Mouse (Mus musculus) left cerebral cortex, adult 8-10 months (tissue): ENCODE measurements around the gene Ube2g2. TPM values are rescaled to one million over a fixed set of nuclear protein-coding genes. Genes with fewer than 3 reads are reported as not detected.

Source experiments
- DNase-seq, 2 experiments: peaks; one replicate each; pipeline ENCODE4 v3.0.0; 2022; ENCODE audit warnings: low spot score in 2 of 2
- total RNA-seq, 4 experiments: library from RNA; stranded (reverse); gene quantifications; 2 replicates each; pipeline ENCODE4 v1.2.4; 2022

Ube2g2 gene
- total RNA-seq, 4 experiments from 2014 or later: 44.8 to 51.1 (median 49.0) TPM

DNA sequence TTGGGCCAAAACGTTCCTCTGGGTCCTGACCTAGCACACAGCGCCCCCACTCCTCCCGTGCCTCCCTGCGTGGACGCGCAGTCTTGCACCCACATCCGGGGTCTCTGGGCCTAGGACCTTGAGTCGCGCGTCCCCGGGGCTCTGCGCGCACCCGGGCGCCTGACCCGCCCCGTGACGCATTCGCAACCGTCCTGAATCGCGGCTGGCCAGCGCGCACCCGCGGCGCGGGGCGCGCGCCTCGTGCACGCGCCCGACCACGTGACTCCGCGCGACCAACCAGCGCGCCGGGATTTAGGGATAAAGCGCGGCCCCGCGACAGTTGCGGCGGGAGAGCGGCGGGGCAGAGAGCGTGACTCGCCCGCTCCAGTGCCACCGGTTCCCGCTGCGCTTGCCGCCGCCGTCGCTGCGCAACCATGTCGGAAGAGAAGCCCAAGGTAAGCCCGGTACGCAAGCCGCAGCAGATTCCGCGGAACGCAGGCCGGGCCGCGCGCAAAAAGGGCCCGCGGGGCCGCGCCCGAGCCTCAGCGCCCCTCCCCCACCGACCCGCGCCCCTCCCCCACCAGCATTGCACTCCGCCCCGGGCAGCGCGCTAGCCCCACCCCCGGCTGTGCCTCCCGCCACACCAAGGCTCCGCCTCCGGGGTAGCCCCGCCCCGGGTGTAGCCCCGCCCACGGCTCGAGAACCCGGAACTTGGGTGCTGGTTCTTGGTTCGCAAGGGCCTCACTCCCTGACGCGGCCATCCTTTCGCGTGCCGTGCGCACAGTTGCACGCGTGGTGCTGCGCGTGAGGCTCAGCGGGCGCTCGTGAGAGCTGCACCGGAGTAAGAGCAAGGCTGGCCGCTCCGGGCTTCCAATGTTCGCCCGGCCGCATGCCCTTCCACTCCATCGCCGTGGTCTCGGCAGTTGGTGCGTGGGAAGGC lies 15.9 kb upstream of the Ube2g2 start, which contains the start of the genes Sumo3 and Gm49325:
Sumo3 (plus strand) TSS at position 190 of the 919 bp plus-strand sequence.
Gm49325 (plus strand) TSS at position 290 of the 919 bp plus-strand sequence.
- peak; percentile 83 to 93 for DNase-seq

DNA sequence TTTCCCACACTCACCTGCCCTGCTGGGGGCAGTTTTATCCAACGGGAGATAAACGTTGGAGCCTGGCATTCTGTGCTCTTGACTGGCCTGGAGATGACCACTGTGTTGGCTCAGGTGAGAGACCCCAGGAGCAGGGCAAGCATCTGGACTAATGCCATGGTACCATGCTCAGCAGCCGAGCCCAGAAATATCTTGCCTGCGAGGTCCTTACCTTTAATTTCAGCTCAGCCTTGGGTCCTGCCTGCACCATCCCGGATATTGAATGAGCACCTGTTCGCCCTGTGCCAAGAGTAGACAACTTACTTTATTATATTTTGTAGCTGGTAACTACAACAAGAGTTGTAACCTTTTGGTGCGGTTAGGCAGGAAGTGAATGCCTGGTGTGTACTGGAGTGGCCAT lies 15.2 kb upstream of the Ube2g2 start:
- no peak for DNase-seq

DNA sequence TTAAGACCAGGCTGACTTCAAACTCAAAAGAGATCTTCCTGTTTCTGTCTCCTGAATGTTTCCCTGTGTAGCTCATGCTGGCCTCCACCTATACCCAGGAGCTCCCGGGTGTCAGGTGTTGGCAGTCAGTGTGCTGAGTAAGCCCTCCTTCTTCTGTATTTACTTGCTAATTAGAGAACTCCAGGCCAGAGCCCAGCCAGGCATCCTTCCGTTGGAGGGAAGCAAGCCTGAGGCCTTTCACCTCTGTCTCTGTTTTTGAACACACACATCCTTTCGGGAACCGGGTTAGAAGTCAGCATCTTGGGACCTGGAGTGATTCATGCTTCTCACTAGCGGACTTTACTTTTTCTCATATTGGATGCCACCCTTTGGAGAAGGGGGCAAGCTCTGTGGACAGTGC lies 14.6 kb upstream of the Ube2g2 start:
- no peak for DNase-seq

DNA sequence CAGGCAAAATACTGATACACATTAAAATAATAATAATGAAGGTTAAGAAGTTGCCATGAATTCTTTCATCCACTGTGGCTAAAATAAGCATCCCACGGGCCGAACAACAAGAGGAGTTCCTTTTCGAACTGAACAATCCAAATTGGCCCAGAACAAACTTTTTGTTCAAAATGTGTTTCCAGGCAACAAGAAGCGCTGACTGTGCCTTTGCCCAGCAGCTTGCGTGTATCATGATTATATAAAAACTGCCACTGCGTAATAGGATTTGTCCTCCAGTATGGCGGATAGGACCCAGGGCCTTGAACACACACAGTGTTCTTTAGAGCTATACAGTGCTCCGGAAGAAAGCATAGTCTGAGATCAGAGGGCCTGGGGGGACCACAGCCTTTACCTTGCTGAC lies 13.5 kb upstream of the Ube2g2 start:
- no peak for DNase-seq

DNA sequence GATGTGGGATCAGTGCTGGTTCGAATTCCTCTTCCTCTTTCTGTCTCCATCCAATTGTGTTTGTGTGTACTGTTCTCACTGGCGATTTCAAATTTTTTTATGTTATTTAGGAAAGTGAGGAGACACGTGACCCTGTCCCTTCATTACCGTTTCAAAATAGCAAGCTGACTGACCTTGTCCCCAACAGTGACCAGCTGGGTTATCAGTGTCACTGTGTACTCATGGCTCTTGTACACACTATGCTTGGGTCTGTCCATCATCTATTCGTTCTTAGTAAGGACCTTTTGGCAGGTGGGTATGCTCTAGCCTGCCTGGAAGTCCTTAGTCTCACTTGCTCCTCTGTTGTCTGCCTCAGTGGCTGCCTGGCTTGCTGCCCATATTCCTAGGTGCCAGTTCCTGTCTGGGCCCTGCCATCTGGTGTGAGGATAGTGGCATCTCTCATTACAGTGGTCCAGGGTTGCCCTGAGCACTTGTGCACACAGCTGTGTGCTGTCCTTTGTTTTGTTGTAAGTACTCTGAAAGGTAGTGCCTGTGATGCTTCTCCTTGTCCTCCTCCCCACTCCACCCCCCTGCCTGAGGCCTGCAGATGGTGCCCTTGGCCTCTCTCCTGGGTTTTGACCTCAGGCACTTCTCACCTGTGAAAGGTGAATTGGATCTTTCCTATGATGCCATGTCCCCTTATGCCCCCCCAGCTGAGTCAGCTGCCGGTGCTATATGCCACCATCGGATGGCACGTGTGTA lies 11.7 kb upstream of the Ube2g2 start:
- no peak for DNase-seq

DNA sequence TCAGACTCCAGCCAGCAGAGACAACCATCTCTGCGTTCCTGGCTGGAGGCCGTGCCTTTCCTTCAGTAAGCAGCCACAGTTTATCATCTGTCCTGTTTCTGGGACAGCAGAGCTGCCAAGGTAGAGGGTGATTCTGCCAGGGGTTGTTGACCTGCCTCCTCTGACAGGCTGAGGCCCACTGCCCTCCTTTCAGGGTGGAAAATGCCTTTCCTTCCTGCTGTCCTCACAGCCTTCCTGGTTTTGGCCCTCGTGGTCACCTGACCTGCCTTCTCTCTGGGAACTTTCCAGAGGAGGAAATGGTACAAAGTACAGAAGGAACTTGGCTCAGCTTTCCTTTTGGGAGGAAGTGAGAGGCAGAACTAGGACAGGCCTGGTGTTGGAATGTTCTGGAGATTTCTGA lies 8.7 kb upstream of the Ube2g2 start:
- no peak for DNase-seq

DNA sequence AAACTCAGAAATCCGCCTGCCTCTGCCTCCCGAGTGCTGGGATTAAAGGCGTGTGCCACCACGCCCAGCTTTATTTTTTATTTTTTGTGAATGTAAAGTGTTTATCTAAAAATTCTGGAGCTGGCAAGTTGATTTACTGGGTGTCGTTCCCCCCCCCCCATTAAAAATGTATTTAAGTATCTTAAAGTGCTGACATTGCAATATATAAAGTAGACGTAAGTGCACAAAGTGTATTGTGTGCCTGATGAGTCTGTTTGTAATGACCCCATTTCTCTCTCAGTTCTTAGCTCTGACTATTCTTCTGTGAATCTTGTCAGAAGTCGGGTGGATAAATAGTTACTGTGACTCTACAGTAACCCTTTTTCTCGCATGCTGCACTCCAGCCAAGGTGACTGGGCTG lies 6.4 kb upstream of the Ube2g2 start:
- no peak for DNase-seq

DNA sequence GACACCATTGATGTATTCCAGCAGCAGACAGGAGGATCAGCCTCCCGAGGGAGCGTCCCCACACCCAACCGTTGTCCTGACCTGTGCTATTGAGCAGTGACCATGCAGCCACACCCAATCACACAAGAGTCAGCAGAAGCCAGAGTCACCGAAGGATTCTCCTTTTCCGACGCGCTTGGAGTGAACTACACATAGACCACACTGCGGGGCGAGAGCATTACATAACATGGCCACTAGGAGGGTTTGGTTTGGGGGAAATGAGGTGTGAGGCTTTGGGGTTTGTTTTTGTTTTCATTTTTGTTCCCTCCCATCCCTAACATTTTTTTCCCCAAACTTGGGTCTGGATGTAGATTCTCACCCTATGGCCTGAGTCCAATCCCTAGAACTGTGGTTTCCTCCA lies 5.9 kb upstream of the Ube2g2 start:
- no peak for DNase-seq

DNA sequence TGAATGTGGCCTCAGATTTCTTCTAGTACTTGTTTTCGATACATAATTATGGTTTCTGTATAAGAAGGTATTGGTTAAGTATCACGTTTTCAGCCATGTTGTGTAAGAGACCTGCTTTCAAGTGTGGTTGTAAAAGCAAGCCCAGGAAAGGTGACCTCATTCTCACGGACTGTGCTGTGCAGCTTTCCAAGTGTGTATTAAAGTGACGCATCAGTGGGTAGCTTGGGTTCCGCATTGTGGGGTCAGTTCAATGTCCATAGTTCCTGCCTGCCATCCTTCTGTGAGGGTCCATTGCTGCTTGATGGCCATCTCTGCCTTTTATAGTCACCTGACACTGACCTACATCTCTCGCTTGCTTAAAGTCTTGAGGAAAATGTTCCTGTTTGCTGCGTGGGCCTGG lies 5.1 kb upstream of the Ube2g2 start:
- DNase-seq: no peak

DNA sequence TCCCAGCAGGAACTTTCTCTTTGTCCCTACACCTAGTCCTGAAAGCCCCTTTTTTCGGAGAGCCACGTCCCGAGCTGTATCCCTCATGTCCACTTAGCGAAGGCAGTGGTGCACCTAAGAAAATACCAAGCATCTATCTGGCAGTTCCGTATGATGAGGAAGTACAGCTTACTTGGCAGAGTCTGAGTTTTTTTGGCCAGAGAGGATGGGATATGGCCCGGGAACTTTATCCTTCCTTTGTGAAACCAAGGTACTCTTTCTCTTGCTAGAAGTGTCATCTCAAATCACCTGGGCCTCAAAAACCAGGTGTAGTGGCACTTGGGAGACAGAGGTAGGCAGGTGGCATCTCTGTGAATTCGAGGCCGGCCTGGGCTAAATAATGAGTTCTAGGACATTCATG lies 529 bp upstream of the Ube2g2 start:
- DNase-seq: no peak

DNA sequence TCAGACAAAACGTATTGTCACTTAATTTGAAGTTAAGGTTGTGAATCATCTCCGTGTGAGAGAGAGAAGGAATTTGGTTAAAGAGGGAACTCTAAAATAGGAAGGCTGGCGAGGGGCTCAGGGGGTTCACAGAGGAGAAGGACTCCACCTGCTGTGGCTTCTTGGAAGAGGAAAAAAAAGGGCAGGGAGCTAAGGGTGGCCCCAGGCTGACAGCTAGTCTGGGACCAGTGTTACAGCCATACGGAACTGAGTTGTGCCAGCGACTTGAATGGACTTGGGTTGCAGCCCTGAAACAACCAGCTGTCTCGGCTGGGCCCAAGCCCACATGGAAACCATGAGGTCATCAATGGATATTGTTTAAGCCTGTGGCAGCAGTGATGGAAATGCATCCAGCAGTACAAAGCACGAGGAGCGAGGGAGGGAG lies 1.0 kb downstream of the Ube2g2 start:
- DNase-seq: peak in 1 of 2 experiments; percentile 44

DNA sequence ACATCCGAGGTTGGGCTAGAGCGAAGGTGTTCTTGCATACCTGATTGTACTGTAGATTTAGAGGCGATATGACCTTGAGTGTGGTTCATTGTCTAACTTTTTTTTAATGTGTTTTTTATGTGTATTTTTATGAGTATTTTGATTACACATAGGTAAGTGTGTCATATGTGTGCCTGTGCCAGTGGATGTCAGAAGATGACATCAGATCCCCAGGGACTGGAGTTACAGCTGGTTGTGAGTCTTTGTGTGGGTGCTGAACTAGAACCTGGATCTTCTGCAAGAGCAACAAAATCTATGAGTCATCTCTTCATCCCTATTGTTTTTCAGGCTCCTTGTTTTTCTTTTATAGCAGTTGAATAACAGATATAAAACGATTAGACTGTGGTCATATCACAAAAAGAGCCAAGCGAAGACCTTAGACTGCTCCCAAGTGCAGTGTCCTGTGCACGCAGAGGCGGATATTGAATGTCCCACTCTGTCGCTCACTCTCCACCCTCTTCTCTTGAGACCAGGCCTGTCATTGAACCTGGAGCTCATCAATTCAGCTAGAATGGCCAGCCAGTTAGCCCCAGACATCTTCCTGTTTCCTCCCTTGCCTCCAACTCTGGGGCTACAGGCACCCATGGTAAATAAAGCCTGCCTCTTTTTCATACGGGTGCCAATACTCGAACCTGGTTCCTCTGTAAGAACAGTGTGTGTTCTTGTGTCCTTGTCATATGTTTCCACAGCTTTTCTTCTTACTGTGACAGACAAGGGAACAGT lies 1.7 kb downstream of the Ube2g2 start:
- no peak for DNase-seq

DNA sequence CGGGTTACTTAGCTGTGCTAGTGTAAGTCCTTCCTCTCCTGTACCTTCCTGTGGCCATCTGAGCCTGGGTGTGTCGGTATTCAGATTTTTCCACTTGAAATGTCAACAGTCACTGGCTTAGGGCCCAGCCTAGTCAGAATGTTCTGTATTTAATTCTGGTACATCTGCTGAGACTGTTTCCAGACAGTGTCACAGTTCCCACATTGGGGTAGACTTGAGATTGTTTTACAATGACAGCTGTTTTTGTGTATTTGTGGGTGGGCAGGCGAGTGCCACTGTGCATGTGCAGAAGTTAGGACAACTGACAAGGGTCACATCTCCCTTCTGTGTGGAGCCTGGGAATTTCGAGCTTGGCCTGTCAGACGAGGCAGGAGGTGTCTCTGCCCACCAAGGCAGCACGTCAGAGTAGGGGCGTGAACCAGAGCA lies 2.5 kb downstream of the Ube2g2 start:
- peak in 1 of 2 experiments; percentile 44 for DNase-seq

DNA sequence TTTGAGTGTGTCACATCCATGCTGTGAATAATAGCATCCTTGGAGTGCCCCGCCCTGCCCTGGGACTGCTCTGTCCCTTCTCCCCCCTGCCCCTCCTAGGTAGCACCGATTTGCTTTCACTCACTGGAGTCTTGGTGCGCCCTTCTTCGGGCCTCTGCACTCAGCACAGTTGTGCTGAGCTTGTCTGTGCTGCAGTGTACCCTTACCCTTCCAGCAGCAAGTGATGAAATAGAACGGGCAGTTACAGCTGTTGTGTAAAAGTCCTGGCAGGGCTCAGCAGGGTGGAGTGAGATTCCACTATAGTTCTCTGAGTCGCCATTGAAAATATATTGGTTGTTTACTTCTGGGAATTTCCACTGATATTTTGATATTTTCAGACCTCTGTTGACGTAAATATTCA lies 4.0 kb downstream of the Ube2g2 start:
- no peak for DNase-seq

DNA sequence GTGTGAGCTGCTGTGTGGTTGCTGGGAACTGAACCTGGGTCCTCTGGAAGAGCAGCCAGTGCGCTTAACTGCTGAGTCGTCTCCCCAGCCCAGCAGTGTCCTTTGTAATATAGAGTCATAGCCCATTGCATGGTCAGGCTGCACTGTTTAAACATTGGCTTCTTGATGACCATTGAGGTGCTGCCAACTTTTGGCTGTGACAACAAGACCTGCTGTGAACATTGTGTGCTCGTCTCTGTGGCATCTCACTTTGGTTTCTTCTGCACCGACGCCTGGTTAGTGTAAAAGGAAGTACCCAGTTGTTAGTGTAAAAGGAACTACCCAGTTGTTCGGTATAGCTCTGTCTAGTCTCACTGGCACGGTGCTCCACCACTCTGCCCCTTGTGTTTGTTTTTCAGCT lies 4.5 kb downstream of the Ube2g2 start:
- no peak for DNase-seq

DNA sequence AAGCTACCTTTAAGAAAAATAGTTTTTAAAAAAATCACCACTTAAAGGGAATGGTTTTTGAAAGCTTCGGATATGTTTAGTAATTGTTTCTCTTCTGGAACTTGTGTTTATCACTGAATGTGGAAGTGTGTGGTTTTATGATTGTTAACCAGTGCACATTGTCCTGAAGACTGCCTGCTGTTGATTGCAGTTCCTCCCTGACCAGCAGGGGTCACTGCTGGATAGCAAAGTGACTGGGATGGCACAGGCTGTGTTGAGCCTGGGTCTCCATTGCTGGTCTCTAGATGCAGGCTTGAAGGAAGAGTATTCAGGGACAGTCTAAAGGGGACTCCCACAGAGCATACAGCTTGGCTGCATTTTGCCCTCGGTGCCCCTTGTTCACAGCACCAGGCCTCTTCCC lies 5.4 kb downstream of the Ube2g2 start:
- peak in 1 of 2 experiments; percentile 67 for DNase-seq

DNA sequence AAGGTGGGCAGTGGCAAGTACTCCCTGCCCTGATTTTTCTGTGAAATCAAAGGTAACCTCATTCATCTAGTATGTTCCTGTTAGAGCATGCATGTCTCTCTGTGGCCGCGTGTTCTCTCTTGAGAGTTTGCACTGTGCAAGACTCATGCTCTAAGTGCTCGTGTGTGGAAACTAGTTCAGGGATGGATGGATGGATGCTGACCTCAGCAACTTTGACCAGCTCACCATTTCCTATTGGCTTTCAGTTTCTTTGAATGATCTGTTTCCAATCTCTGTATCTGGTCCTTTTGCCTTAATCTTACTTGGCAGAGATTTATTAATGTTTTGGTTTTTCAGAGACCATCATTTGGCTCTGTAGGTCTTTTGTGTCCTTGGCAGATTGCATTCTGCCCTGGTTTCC lies 7.1 kb downstream of the Ube2g2 start:
- no peak for DNase-seq

DNA sequence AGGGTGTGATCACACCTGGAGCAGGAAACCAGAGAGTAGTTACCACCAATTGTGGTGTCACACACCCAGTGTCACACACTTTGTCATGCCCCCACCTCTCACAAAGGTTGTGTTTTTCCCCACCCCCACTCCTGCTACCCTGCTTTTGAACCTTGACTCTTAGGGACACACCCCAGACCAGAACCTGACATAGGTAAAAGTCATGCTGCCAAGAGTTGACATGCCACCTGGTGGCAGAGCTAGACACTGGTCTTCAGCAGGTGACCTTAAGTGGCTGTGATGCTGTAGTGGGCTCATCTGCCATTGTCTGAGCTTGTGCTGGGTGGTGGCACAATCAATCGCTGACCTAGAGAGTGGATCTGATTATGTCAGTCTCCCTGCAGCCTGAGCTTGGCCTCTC lies 7.9 kb downstream of the Ube2g2 start:
- no peak for DNase-seq

DNA sequence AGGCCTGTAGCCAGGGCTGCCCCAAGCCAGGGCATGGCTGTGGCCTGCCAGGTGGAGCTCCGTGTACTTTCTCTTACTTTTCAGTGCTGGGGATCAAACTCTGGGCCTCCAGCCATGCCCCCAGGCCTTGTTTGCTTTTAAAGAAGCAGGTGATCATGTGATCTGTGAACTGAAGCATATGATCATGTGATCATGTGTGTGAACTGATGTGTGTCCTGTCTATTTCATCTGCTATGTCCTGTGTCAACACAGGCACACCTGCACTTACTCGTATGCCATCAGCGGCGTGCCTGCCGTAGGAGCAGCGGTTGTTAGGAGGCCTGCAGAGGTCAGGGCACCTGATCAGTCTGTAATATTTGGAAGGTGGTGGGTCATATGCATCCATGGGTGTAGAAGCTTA lies 11.9 kb downstream of the Ube2g2 start:
- DNase-seq: no peak

DNA sequence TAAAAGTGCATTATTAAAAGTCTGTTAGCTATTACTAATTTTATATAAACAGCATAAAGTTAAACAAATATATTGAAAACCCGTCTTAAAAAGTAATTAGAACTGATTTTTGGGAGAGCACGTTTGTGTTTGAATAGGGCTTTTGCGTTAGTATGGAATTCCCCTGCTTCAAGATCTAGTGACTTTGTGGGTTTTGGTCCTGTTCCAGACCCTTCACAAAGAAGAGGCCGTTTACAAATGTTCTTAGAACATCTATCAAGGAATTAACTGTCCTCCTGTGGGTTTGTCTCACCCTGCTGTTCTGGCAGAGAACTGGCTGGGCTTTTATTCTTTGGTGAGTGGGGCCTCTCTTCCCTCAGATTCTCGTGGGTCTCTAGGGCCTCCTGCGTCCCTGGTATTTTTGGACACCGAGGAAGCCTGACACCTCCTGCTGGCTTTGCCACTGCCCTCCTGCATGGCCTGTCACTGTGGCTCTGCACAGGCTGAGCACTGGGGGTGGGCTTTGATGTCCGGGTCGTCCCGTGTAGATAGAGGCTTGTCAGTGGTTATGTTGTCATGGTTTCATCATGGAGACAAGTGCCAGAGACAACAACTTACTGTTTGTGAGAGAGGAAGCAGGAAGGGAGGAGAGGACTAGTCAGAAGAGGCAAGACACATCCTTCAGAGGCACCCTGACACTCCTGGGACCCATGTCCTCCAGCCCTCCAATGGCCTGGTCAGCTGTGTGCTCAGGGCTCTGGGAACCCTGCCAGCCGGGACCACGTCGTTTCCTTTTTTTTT lies 12.6 kb downstream of the Ube2g2 start:
- no peak for DNase-seq
